Comparison of ENCODE assay signal across 33 mouse cellular contexts in the genomic region with DNA sequence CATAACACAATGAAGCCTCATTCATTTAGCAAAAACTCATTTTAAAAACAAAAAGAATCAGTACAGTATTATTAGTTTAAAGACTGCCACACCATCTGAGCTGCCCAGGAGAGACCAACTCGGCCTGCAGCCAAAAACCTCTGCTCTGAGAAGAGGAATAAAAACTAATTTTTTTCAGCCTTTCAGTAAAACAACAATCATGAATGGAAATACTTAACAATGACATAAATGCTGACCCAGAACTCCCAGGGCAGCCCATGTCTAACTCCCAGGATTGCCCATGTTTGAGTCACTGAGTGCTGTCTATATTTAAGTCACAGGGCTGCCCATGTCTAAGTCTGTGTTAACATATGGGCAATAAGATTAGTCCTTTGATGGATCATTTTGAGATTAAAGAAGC.
"Had no signal": no experiment of that assay in that cellular context is flagged by ENCODE, and none has a peak within 500 bp of the region (broad histone marks: within the 10 kb centered on the region; RNA-seq: fewer than 3 reads in every experiment).

No protein-coding gene starts in this region.

- H3K9me3 ChIP-seq: heart, embryonic 12.5 days; heart, embryonic 13.5 days; heart, embryonic 15.5 days; hindbrain, embryonic 10.5 days; hindbrain, embryonic 12.5 days; hindbrain, embryonic 13.5 days; hindbrain, embryonic 15.5 days; intestine, embryonic 15.5 days; kidney, embryonic 15.5 days had no signal

- DNase-seq: heart, postnatal 10 days; heart, postnatal 14 days; heart, postnatal 36 days; heart, postnatal 4 days; kidney, adult 11 months; kidney, adult 18-20 months; kidney, adult 2 months; kidney, adult 8-10 months; kidney, adult 9 months; kidney, postnatal 10 days; kidney, postnatal 14 days; kidney, postnatal 36 days; kidney, postnatal 4 days; layer of hippocampus, adult 9-11 months; layer of hippocampus, postnatal 36 days had no signal

- ATAC-seq: hindbrain, embryonic 16.5 days; hindbrain, postnatal 0 days; inflammation-experienced regulatory T-cells, adult 6 months; intestine, embryonic 15.5 days; intestine, embryonic 16.5 days; intestine, postnatal 0 days had no signal

- H3K36me3 ChIP-seq: heart, embryonic 12.5 days; heart, embryonic 13.5 days; heart, embryonic 15.5 days; hindbrain, embryonic 10.5 days; hindbrain, embryonic 12.5 days; hindbrain, embryonic 13.5 days; hindbrain, embryonic 15.5 days; intestine, embryonic 15.5 days; kidney, embryonic 15.5 days had no signal

- H3K27me3 ChIP-seq: heart, embryonic 12.5 days; heart, embryonic 13.5 days; heart, embryonic 15.5 days; hindbrain, embryonic 12.5 days; hindbrain, embryonic 13.5 days; hindbrain, embryonic 15.5 days; intestine, embryonic 15.5 days; kidney, embryonic 15.5 days had no signal

- H3K9ac ChIP-seq: heart, embryonic 12.5 days; heart, embryonic 13.5 days; heart, embryonic 15.5 days; hindbrain, embryonic 12.5 days; hindbrain, embryonic 13.5 days; hindbrain, embryonic 14.5 days; hindbrain, embryonic 15.5 days; intestine, embryonic 15.5 days; kidney, embryonic 15.5 days had no signal

- H3K4me2 ChIP-seq: heart, embryonic 12.5 days; heart, embryonic 13.5 days; heart, embryonic 15.5 days; hindbrain, embryonic 12.5 days; hindbrain, embryonic 13.5 days; hindbrain, embryonic 14.5 days; hindbrain, embryonic 15.5 days; intestine, embryonic 15.5 days; kidney, embryonic 15.5 days had no signal

- H3K27ac ChIP-seq: heart, embryonic 13.5 days; heart, embryonic 15.5 days; hindbrain, embryonic 10.5 days; hindbrain, embryonic 15.5 days; hindbrain, postnatal 0 days; intestine, embryonic 15.5 days; kidney, embryonic 15.5 days; kidney, postnatal 0 days; layer of hippocampus, adult 2 months; left cerebral cortex, adult 2 months had no signal

- H3K4me3 ChIP-seq: heart, embryonic 12.5 days; heart, embryonic 13.5 days; heart, embryonic 15.5 days; hindbrain, embryonic 10.5 days; hindbrain, embryonic 12.5 days; hindbrain, embryonic 13.5 days; hindbrain, embryonic 15.5 days; intestine, embryonic 15.5 days; kidney, embryonic 15.5 days; layer of hippocampus, adult 2 months; left cerebral cortex, adult 2 months had no signal
